Mouse (Mus musculus): ENCODE data around the gene Pcare. TPM values are rescaled to one million over a fixed set of nuclear protein-coding genes. Genes with fewer than 3 reads are reported as not detected.

Pcare gene
- total RNA-seq, 2 experiments from 2014 or later = not detected

DNA sequence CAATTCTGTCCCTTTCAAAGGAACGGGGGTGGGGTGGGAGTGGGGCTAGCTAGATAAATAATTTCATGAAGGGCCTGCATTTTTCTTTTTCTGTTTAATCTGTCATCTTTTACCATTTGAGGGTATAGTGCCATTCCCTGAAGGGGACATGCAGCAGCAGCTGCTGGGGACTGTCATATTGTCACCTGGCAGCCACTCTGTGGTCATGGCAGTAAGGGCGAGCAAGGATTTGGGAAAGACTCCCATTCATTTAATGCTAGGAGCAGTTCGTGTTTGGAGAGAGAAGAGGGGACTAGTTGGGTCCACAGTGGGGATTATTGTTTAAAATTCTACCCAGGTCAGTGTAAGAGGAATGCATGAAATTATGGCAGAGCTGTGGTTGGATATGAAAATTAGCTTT lies 16.3 kb downstream of the Pcare start:
- no peak for ATAC-seq (replicated peaks; ENCODE audit: poor library complexity, severe bottlenecking)

DNA sequence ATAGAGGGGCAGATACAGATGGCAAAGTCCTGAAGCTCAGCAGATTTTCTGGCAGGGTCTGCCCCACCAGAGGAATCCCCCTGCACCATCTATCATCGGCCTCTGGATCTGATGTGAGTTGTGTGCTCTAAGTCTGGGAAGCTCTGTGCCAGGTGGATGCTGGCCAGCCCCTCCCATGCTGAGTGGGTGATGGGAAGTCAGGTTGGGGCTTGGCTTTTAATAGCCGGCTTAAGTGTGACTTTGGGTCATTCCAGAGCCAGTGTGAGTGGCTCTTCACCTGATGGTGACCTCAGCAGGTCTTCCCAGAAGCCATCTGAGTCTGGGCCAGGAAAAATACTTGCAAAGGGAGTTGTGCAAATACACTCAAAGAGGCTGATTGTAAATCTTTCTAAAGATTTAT lies 22.0 kb downstream of the Pcare start:
- ATAC-seq (replicated peaks; ENCODE audit: poor library complexity, severe bottlenecking) = no peak

- ATAC-seq (replicated peaks; ENCODE audit: poor library complexity, severe bottlenecking) = no peak
Measured at GRCm38 (mm10) chr17:71721019-71721418, 31.7 kb downstream of the Pcare start.

DNA sequence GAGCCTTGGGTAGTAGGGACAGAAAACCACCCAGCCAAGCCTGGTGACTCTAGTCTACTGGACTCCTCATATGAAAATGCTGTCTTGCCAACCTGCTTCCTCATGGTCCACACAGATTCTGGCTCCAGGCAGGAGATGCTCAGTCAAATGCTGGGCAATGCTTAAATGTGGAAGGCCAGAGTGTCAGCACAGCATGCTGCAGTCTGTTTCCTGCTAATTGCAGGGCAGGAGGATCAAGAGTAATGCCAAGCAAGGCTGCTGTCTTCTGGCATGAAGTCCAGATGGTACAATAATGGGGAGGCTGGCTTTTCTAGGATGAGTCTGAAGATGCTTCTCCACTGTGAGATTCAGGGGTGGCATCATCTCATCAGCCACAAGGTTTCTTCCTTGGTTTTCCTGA lies 32.3 kb downstream of the Pcare start:
- no peak for ATAC-seq (replicated peaks; ENCODE audit: poor library complexity, severe bottlenecking)

GRCm38 (mm10) chr17:71717881-71718625 lies 34.6 kb downstream of the Pcare start:
- no peak for ATAC-seq (replicated peaks; ENCODE audit: poor library complexity, severe bottlenecking)

DNA sequence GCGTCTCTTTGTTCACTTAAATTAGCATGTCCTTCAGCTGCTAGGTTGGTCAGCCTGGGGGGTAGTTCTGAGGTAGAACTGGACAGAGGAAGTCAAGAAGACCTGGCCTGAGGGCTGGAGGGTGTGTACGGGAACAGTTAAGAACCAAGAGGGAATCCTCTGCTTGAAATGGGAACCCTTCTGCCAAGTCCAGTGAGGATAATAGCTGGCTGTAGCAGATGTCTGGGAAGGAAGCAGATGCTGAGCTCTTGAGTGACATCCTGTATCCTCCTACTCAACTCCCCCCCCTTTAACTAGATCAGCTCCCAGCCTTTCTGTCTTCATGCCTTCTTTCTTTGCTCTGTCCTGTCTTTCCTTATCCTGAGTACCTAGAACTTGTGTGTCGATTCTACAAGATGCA lies 37.7 kb downstream of the Pcare start:
- no peak for ATAC-seq (replicated peaks; ENCODE audit: poor library complexity, severe bottlenecking)

DNA sequence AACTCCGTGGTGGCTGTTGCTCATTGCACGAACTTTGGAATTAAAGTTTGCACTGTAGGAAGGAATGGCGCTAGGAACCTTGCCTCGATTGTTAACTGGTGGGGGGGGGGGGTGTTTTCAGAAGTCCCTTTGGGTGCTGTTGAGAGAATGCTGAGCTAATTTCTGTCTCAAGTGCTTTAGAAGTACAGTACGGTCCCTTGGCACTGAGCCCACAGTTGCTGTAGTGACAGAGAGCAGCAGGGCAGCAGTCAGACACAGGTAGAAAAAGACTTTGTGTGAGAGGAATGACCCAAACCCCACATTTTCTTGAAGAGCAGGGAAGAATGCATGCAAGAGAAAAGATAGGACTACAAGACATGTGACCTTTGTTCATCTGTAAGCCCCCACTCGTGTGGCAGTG lies 40.4 kb downstream of the Pcare start:
- ATAC-seq (replicated peaks; ENCODE audit: poor library complexity, severe bottlenecking) = no peak

GRCm38 (mm10) chr17:71707715-71708114 lies 45.0 kb downstream of the Pcare start:
- ATAC-seq (replicated peaks; ENCODE audit: poor library complexity, severe bottlenecking) = no peak

- ATAC-seq (replicated peaks; ENCODE audit: poor library complexity, severe bottlenecking) = no peak
Measured at GRCm38 (mm10) chr17:71705550-71706480, 46.9 kb downstream of the Pcare start.

GRCm38 (mm10) chr17:71705113-71705512 lies 47.6 kb downstream of the Pcare start:
- no peak for ATAC-seq (replicated peaks; ENCODE audit: poor library complexity, severe bottlenecking)

DNA sequence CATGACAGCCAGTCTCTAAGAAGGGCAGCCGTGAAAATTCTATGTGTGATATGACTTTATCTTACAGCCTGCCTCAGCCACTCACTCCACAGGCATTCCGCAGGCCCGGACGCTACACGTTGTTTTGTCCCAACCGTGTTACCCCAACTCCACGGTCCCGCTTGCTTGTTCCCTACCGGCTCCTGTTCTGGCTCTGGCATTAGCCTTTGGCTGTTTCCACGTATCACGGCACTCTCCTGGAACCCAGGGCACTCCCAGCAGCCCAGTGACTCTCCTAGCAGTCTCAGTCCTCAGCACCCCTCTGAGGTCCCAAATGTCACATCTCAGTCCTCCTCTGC lies 54.1 kb downstream of the Pcare start:
- no peak for ATAC-seq (replicated peaks; ENCODE audit: poor library complexity, severe bottlenecking)

GRCm38 (mm10) chr17:71697896-71698618 lies 54.6 kb downstream of the Pcare start:
- ATAC-seq (replicated peaks; ENCODE audit: poor library complexity, severe bottlenecking) = no peak

GRCm38 (mm10) chr17:71696396-71696795 lies 56.3 kb downstream of the Pcare start:
- ATAC-seq (replicated peaks; ENCODE audit: poor library complexity, severe bottlenecking) = no peak

GRCm38 (mm10) chr17:71695716-71696315 lies 56.9 kb downstream of the Pcare start:
- ATAC-seq (replicated peaks; ENCODE audit: poor library complexity, severe bottlenecking) = no peak

DNA sequence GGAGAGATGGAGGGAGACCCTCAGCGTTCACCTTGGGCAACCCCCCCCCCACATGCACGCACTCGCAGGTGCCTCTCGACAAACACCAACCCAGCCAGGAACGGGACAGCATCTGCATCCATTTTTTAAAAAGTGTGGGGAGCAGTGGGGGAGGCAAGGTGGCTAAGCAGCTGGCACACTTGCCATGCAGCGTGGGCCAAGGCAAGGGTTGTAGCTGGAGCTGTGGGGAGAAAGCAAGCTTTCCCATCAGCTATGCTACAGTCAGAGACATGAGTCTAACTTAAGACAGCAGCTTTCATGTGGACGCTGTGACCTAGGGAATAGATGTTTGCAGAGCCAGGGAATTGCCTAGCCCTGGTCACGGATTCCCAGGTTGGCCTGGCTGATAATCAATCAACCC lies 57.5 kb downstream of the Pcare start:
- no peak for ATAC-seq (replicated peaks; ENCODE audit: poor library complexity, severe bottlenecking)

DNA sequence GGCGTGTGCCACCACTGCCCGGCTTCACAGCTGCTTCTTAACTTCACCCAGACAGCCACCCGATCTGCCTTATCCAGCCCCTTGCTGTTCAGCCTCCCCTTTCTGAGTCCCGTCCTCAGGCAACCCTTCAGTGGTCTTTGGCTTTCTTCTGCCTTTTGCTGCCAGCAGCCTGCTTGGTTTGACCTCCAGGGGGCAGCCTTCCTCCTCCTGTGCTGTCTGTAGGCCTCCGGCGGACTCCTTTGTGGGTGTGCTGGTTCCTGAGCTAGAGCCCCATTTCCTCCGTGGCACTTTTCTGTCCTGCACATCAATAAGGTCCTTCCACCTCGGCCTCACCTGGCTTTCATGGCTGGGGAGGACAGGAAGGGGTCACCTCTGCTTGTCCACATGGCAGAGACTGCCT lies 58.9 kb downstream of the Pcare start:
- ATAC-seq (replicated peaks; ENCODE audit: poor library complexity, severe bottlenecking) = no peak; the same call in 1 of the 2 replicates

Other genes starting within 250 kb of the Pcare start
- gene Ndc80, start 226.0 kb downstream of the Pcare start, total RNA-seq (2014; fragmentation: Nextera tagmentation) = 23.1 and 24.6 TPM in 2 replicates
- gene Ndc80, start 226.0 kb downstream of the Pcare start, total RNA-seq (2017) = 76.7 and 80.4 TPM in 2 replicates
- gene Spdya, start 200.8 kb downstream of the Pcare start, total RNA-seq (2014; fragmentation: Nextera tagmentation) = not detected in 2 replicates
- gene Spdya, start 200.8 kb downstream of the Pcare start, total RNA-seq (2017) = 0.15 TPM in 1 of 2 replicates, not detected in the other
- 109 and 131 TPM in 2 replicates for gene Wdr43, start 137.0 kb downstream of the Pcare start, total RNA-seq (2014; fragmentation: Nextera tagmentation)
- 299 and 360 TPM in 2 replicates for gene Wdr43, start 137.0 kb downstream of the Pcare start, total RNA-seq (2017)
- not detected in 2 replicates for gene Togaram2, start 79.6 kb downstream of the Pcare start, total RNA-seq (2014; fragmentation: Nextera tagmentation)
- gene Togaram2, start 79.6 kb downstream of the Pcare start, total RNA-seq (2017) = not detected in 2 replicates
- gene Clip4, start 15.6 kb upstream of the Pcare start, total RNA-seq (2014; fragmentation: Nextera tagmentation) = not detected in 2 replicates
- gene Clip4, start 15.6 kb upstream of the Pcare start, total RNA-seq (2017) = not detected in 2 replicates

Data from granulocyte monocyte progenitor cell, adult 5-6 weeks (primary cell).